Mouse (Mus musculus): ENCODE results near the gene Bgn. TPM values are rescaled to one million over a fixed set of nuclear protein-coding genes. Genes with fewer than 3 reads are reported as not detected.

Bgn gene
- polyA plus RNA-seq, 1 experiment: 30.2 TPM

Other genes starting within 250 kb of the Bgn start
- gene Xlr4c, start 240.5 kb upstream of the Bgn start, polyA plus RNA-seq (2012; rRNA removed): 0.12 and 0.40 TPM in 2 replicates
- gene Xlr3c, start 218.2 kb upstream of the Bgn start, polyA plus RNA-seq (2012; rRNA removed): 0.06 TPM in 1 of 2 replicates, not detected in the other
- gene Xlr5a, start 190.6 kb upstream of the Bgn start, polyA plus RNA-seq (2012; rRNA removed): 0.13 TPM in 1 of 2 replicates, not detected in the other
- gene Xlr5c, start 190.6 kb upstream of the Bgn start, polyA plus RNA-seq (2012; rRNA removed): not detected in 2 replicates
- gene Gm45015, start 146.8 kb upstream of the Bgn start, polyA plus RNA-seq (2012; rRNA removed): not detected in 2 replicates
- 16.9 and 17.5 TPM in 2 replicates for gene Zfp275, start 141.0 kb upstream of the Bgn start, polyA plus RNA-seq (2012; rRNA removed)
- gene Gm18336, start 84.9 kb upstream of the Bgn start, polyA plus RNA-seq (2012; rRNA removed): 0.13 and 0.16 TPM in 2 replicates
- 0.95 and 1.6 TPM in 2 replicates for gene Zfp92, start 72.5 kb upstream of the Bgn start, polyA plus RNA-seq (2012; rRNA removed)
- gene Trex2, start 48.3 kb upstream of the Bgn start, polyA plus RNA-seq (2012; rRNA removed): not detected in 2 replicates
- gene Haus7, start 24.6 kb upstream of the Bgn start, polyA plus RNA-seq (2012; rRNA removed): 11.7 and 12.7 TPM in 2 replicates
- 29.2 and 35.8 TPM in 2 replicates for gene Atp2b3, start 19.5 kb downstream of the Bgn start, polyA plus RNA-seq (2012; rRNA removed)
- 1.0 and 1.8 TPM in 2 replicates for gene Dusp9, start 155.8 kb downstream of the Bgn start, polyA plus RNA-seq (2012; rRNA removed)
- gene Pnck, start 176.5 kb downstream of the Bgn start, polyA plus RNA-seq (2012; rRNA removed): 94.2 and 126 TPM in 2 replicates
- gene Slc6a8, start 189.5 kb downstream of the Bgn start, polyA plus RNA-seq (2012; rRNA removed): 116 TPM in 2 replicates
- gene Bcap31, start 232.6 kb downstream of the Bgn start, polyA plus RNA-seq (2012; rRNA removed): 77.3 and 81.6 TPM in 2 replicates
- gene Abcd1, start 233.0 kb downstream of the Bgn start, polyA plus RNA-seq (2012; rRNA removed): 15.8 and 17.6 TPM in 2 replicates